Mouse (Mus musculus) cerebral cortex, adult 2 months (tissue): Measurements from ENCODE around the gene Gm20388.

ENCODE experiments used
- WGBS: fragments of 180-500 bp; shearing (Covaris S2); methylation state at CpG from one replicate; pipeline ENCODE4 v1.1.7; 2018; 5-methylcytosine and 5-hydroxymethylcytosine counted together

The Gm20388 gene

GRCm38 (mm10) chr8:120937474-120937873 lies 1026.8 kb downstream of the Gm20388 start:
- WGBS = 83% methylated on average over 8 of the region's 9 CpGs

- 77% methylated on average over 12 of the region's 12 CpGs for WGBS
Observed at GRCm38 (mm10) chr8:120940287-120940686, 1029.6 kb downstream of the Gm20388 start.

- 68% methylated on average over 10 of the region's 10 CpGs for whole genome bisulfite sequencing
Observed at GRCm38 (mm10) chr8:120947240-120947639, 1036.6 kb downstream of the Gm20388 start.

GRCm38 (mm10) chr8:120948050-120948595 lies 1037.5 kb downstream of the Gm20388 start:
- WGBS = 82% methylated on average over 4 of the region's 4 CpGs

- 43% methylated on average over 25 of the region's 25 CpGs for WGBS
Observed at GRCm38 (mm10) chr8:120948620-120949491, 1038.2 kb downstream of the Gm20388 start.

GRCm38 (mm10) chr8:120950674-120951218 lies 1040.1 kb downstream of the Gm20388 start:
- WGBS = 33% methylated on average over 16 of the region's 16 CpGs

GRCm38 (mm10) chr8:120959470-120959891 lies 1048.8 kb downstream of the Gm20388 start:
- 70% methylated on average over 8 of the region's 8 CpGs for whole genome bisulfite sequencing

- 88% methylated on average over 5 of the region's 5 CpGs for WGBS
Observed at GRCm38 (mm10) chr8:120962606-120963380, 1052.2 kb downstream of the Gm20388 start.

- WGBS = 59% methylated on average over 3 of the region's 3 CpGs
Observed at GRCm38 (mm10) chr8:120966557-120966956, 1055.9 kb downstream of the Gm20388 start.

GRCm38 (mm10) chr8:120968308-120968707 lies 1057.7 kb downstream of the Gm20388 start:
- 65% methylated on average over 6 of the region's 6 CpGs for WGBS

- 44% methylated on average over 5 of the region's 5 CpGs for WGBS
Observed at GRCm38 (mm10) chr8:120970346-120970745, 1059.7 kb downstream of the Gm20388 start.

- 13% methylated on average over 34 of the region's 34 CpGs for WGBS
Observed at GRCm38 (mm10) chr8:120971691-120972469, 1061.2 kb downstream of the Gm20388 start.

- WGBS = 31% methylated on average over 7 of the region's 7 CpGs
Observed at GRCm38 (mm10) chr8:120973046-120973445, 1062.4 kb downstream of the Gm20388 start.

GRCm38 (mm10) chr8:120977131-120977530 lies 1066.5 kb downstream of the Gm20388 start:
- WGBS = 77% methylated on average over 13 of the region's 13 CpGs

- 62% methylated on average over 9 of the region's 9 CpGs for WGBS
Observed at GRCm38 (mm10) chr8:120979210-120979609, 1068.6 kb downstream of the Gm20388 start.

- WGBS = 65% methylated on average over 13 of the region's 13 CpGs
Observed at GRCm38 (mm10) chr8:120980948-120981347, 1070.3 kb downstream of the Gm20388 start.

GRCm38 (mm10) chr8:120984888-120985287 lies 1074.2 kb downstream of the Gm20388 start:
- 90% methylated on average over 8 of the region's 8 CpGs for WGBS

- WGBS = 91% methylated on average over 6 of the region's 7 CpGs
Observed at GRCm38 (mm10) chr8:120986022-120986421, 1075.4 kb downstream of the Gm20388 start.

GRCm38 (mm10) chr8:120993738-120994137 lies 1083.1 kb downstream of the Gm20388 start:
- 91% methylated on average over 16 of the region's 16 CpGs for WGBS

- 80% methylated on average over 9 of the region's 9 CpGs for WGBS
Observed at GRCm38 (mm10) chr8:120995424-120995823, 1084.8 kb downstream of the Gm20388 start.

- WGBS = 66% methylated on average over 12 of the region's 12 CpGs
Observed at GRCm38 (mm10) chr8:120996905-120997581, 1086.4 kb downstream of the Gm20388 start.
